Mouse (Mus musculus) limb, embryonic 14.5 days (tissue): ENCODE data around the gene Tgm1. TPM values are rescaled to one million over a fixed set of nuclear protein-coding genes. Genes with fewer than 3 reads are reported as not detected.

Source experiments
- ATAC-seq: fragments of 200-750 bp; cut with Nextera tagmentation; 2 replicates; pipeline ENCODE4 v1.8.0; 2017; ENCODE audit warnings: low read depth, moderate number of reproducible peaks, moderate TSS enrichment; ENCODE audit not compliant: low FRiP score
- DNase-seq: peaks from one replicate; pipeline ENCODE4 v3.0.0-alpha.2; 2015; ENCODE audit warnings: low spot score
- H3K27ac ChIP-seq: fragments of 300-500 bp; sonication (generic); replicated peaks from 2 replicates; pipeline ENCODE4 v1.5.1; 2014; ENCODE audit warnings: low read depth, mild to moderate bottlenecking, low read length, moderate library complexity, mixed read lengths
- H3K27me3 ChIP-seq: fragments of 300-500 bp; sonication (generic); 2 replicates; pipeline ENCODE4 v1.6.1; 2014; ENCODE audit warnings: low read length, mixed read lengths; ENCODE audit not compliant: control insufficient read depth, insufficient read depth
- H3K36me3 ChIP-seq: fragments of 300-500 bp; sonication (generic); 2 replicates; pipeline ENCODE4 v1.6.1; 2014; ENCODE audit warnings: mild to moderate bottlenecking, low read length, moderate library complexity, mixed read lengths; ENCODE audit not compliant: control insufficient read depth, insufficient read depth
- H3K4me1 ChIP-seq: fragments of 300-500 bp; sonication (generic); 2 replicates; pipeline ENCODE4 v1.6.1; 2014; ENCODE audit warnings: antibody characterized with exemption, low read length, mixed read lengths; ENCODE audit not compliant: control insufficient read depth, insufficient read depth
- H3K4me2 ChIP-seq: fragments of 300-500 bp; sonication (generic); replicated peaks from 2 replicates; pipeline ENCODE4 v1.6.1; 2014; ENCODE audit warnings: low read depth, mild to moderate bottlenecking, low read length, moderate library complexity; ENCODE audit not compliant: severe bottlenecking
- H3K4me3 ChIP-seq: fragments of 300-500 bp; sonication (generic); replicated peaks from 2 replicates; pipeline ENCODE4 v1.5.1; 2014; ENCODE audit warnings: low read length
- H3K9ac ChIP-seq: fragments of 300-500 bp; sonication (generic); 2 replicates; pipeline ENCODE4 v1.6.1; 2014; ENCODE audit warnings: mild to moderate bottlenecking, low read depth, low read length, moderate library complexity; ENCODE audit not compliant: severe bottlenecking
- H3K9me3 ChIP-seq: fragments of 300-500 bp; sonication (generic); 2 replicates; pipeline ENCODE4 v1.6.1; 2016; ENCODE audit warnings: low read length; ENCODE audit not compliant: control insufficient read depth
- POLR2A ChIP-seq: fragments of 200-500 bp; IDR thresholded peaks from 2 replicates; pipeline ENCODE4 v1.8.0; 2012; ENCODE audit warnings: inconsistent platforms, mild to moderate bottlenecking, moderate library complexity, borderline replicate concordance; ENCODE audit not compliant: insufficient read depth, insufficient read length; ENCODE audit errors: extremely low read depth
- WGBS: fragments of 180-500 bp; shearing (Covaris S2); extraction: QIAGEN DNeasy Blood & Tissue Kit; methylation state at CpG from one replicate; pipeline ENCODE4 v1.1.7; 2014; 5-methylcytosine and 5-hydroxymethylcytosine counted together
- polyA plus RNA-seq, 2 experiments: library from polyadenylated mRNA; depleted of rRNA in 1 of 2; stranded (reverse) in 1 of 2; unstranded in 1 of 2; fragments of >200 nt; fragmentation: Nextera tagmentation in 1 of 2; extraction: Ambion mirVana in 1 of 2; gene quantifications; 2 replicates each; pipeline versions ENCODE4 v1.2.1 to v1.2.3; 2012 to 2014

The Tgm1 gene
- polyA plus RNA-seq, 2 experiments = 17.7 to 21.2 TPM

- H3K27ac ChIP-seq = no peak overlapping the region
- no peaks in the 10 kb centered on the region for H3K4me1 ChIP-seq
- H3K4me2 ChIP-seq = no peak overlapping the region
- DNase-seq = no peak
- no peaks in the 10 kb centered on the region for H3K9me3 ChIP-seq
- no peak overlapping the region for H3K9ac ChIP-seq
- peaks cover 12% of the 10 kb centered on the region; the same call in 1 of the 2 replicates for H3K36me3 ChIP-seq
- no peak for ATAC-seq
- TF ChIP-seq POLR2A = no peak
- H3K4me3 ChIP-seq = no peak overlapping the region
- H3K27me3 ChIP-seq = no peaks in the 10 kb centered on the region
- WGBS = 76% methylated on average over 10 of the region's 10 CpGs
Measured at GRCm38 (mm10) chr14:55733889-55734288, 20.2 kb upstream of the Tgm1 start.

GRCm38 (mm10) chr14:55730531-55731032 lies 16.9 kb upstream of the Tgm1 start:
- no peak for TF ChIP-seq POLR2A
- no peaks in the 10 kb centered on the region for H3K9me3 ChIP-seq
- H3K4me1 ChIP-seq = no peaks in the 10 kb centered on the region

GRCm38 (mm10) chr14:55730116-55730515 lies 16.4 kb upstream of the Tgm1 start:
- Histone ChIP-seq H3K9ac (no peak overlapping the region), H3K27ac (no peak overlapping the region), H3K4me3 (no peak overlapping the region), H3K27me3 (no peaks in the 10 kb centered on the region), H3K36me3 (no peaks in the 10 kb centered on the region), H3K4me2 (no peak overlapping the region), H3K4me1 (no peaks in the 10 kb centered on the region), H3K9me3 (no peaks in the 10 kb centered on the region)
- TF ChIP-seq POLR2A = no peak
- ATAC-seq = no peak
- WGBS = 79% methylated on average over 7 of the region's 7 CpGs
- no peak for DNase-seq

More at GRCm38 (mm10) chr14:55730531-55731032, 16.9 kb upstream of the Tgm1 start:
- ATAC-seq = no peak
- H3K27ac ChIP-seq = no peak overlapping the region
- H3K36me3 ChIP-seq = no peaks in the 10 kb centered on the region
- H3K9ac ChIP-seq = no peak overlapping the region
- WGBS = 77% methylated on average over 7 of the region's 7 CpGs
- no peak for DNase-seq
- no peak overlapping the region for H3K4me2 ChIP-seq
- no peak overlapping the region for H3K4me3 ChIP-seq
- H3K27me3 ChIP-seq = no peaks in the 10 kb centered on the region

- Histone ChIP-seq H3K4me3 (no peak overlapping the region), H3K4me1 (no peaks in the 10 kb centered on the region), H3K4me2 (no peak overlapping the region), H3K9me3 (no peaks in the 10 kb centered on the region), H3K27me3 (no peaks in the 10 kb centered on the region), H3K36me3 (no peaks in the 10 kb centered on the region), H3K27ac (no peak overlapping the region), H3K9ac (no peak overlapping the region)
- 72% methylated on average over 8 of the region's 8 CpGs for WGBS
- ATAC-seq = no peak
- DNase-seq = no peak
- TF ChIP-seq POLR2A = no peak
Measured at GRCm38 (mm10) chr14:55727889-55728685, 14.4 kb upstream of the Tgm1 start.

GRCm38 (mm10) chr14:55726261-55726660 lies 12.5 kb upstream of the Tgm1 start:
- no peaks in the 10 kb centered on the region for H3K27me3 ChIP-seq

More at GRCm38 (mm10) chr14:55726261-55726660, 12.5 kb upstream of the Tgm1 start:
- no peak overlapping the region for H3K9ac ChIP-seq
- ATAC-seq (no peak), DNase-seq (no peak)
- TF ChIP-seq POLR2A = no peak
- H3K4me3 ChIP-seq = no peak overlapping the region
- H3K27ac ChIP-seq = no peak overlapping the region
- H3K9me3 ChIP-seq = no peaks in the 10 kb centered on the region
- H3K4me2 ChIP-seq = no peak overlapping the region
- no peaks in the 10 kb centered on the region for H3K36me3 ChIP-seq
- H3K4me1 ChIP-seq = 0 out of 2 replicates have a peak, but pooled peaks cover 2% of the 10 kb centered on the region
